Mouse (Mus musculus) layer of hippocampus, postnatal 25 days (tissue): ENCODE measurements at regions not wholly inside any gene's neighbourhood (a gene's known extent, or its start where the extent isn't known, plus 50 kb on each side); places are given as distances from the start of the nearest gene placed in this dataset.

Source experiments
- DNase-seq, 2 experiments: peaks; one replicate each; pipeline ENCODE4 v3.0.0; 2022; ENCODE audit warnings: mixed read lengths in 2 of 2, low spot score in 1 of 2; ENCODE audit errors: extremely low spot score in 1 of 2

DNA sequence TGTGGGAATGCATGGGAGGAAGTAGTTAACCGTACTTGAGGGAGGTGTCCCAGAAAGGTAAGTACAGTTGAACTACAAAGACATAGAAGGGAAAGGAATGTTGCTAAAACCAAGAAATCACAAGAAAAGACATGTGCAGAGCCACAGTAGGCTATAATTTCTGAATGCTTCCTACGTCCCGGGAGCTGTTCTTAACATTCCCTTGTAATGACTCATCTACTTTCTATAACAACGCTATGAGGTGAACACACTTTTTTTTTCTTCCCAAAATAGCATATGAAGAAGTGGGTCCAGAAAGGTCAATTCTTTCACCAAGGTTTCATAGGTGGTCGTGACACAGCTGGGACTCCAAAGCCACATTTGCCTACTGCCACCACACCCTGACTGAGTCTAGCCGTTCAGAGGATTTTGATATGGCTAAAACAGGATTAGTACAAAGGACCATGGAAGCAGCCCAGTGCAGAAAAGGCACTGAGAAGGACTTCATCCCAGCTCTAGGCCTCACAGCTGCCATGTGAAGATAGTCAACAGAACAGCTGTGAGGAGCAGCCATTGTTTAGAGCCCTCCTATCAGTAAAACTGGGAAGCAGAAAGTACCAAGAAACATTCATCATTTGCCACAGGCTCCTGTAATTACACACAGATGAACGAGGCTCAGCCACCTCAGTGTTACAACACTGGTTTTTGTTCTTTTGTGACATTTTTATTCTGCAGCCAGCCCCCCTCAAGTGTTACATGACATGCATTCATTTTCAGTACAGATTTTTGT lies 133.4 kb downstream of the Rnd3 start:
- no peak for DNase-seq

DNA sequence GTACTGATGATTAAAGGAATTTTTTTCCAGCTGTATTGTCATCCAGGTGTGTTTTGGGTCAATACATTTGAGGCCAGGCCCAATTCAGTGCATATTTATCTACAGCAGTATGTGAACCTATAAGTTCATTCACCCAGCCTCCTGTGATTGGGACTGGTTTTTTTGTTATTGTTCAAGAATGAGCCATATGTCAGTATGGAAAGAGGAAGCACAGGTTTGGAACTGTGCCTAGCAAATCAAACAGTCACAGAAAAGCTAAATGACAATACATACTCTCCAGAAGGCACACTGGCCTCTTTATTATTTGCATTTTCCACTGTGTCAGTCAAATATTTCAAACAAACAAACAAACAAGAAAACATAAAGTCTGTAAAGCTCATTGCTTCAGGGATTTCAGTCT lies 134.7 kb downstream of the Rnd3 start:
- no peak for DNase-seq

DNA sequence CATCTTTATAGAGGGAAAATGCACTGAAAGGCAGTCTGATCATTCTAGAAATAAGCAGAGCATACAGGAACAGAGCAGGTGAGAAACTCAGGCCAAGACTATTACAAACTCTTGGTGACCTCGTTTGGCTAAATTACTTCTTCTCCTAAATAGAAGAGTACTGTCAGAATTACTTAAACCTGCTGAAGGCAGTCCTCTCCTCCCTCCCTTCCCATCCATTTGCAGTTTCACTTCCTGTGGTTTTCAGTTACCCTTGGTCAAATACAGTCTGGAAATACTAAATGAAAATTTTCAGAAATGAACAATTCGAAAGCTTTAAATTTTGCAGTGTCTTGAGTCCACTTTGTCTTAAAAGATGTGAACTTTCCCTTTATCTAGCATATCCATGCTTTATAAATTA lies 135.8 kb downstream of the Rnd3 start:
- no peak for DNase-seq

DNA sequence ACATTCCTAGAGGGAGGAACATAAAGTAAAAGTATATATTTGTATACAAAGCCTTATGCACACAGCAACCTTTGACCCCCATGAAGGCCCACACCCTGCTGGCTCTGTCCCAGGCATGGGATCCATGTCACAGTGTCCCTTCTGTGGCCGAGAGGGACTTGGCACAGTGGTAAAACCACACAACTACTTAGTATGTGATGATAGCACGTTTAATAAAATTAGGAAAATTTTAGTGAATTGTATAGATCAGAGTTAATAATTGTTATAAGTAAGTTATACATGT lies 140.7 kb downstream of the Rnd3 start:
- DNase-seq, result no peak

DNA sequence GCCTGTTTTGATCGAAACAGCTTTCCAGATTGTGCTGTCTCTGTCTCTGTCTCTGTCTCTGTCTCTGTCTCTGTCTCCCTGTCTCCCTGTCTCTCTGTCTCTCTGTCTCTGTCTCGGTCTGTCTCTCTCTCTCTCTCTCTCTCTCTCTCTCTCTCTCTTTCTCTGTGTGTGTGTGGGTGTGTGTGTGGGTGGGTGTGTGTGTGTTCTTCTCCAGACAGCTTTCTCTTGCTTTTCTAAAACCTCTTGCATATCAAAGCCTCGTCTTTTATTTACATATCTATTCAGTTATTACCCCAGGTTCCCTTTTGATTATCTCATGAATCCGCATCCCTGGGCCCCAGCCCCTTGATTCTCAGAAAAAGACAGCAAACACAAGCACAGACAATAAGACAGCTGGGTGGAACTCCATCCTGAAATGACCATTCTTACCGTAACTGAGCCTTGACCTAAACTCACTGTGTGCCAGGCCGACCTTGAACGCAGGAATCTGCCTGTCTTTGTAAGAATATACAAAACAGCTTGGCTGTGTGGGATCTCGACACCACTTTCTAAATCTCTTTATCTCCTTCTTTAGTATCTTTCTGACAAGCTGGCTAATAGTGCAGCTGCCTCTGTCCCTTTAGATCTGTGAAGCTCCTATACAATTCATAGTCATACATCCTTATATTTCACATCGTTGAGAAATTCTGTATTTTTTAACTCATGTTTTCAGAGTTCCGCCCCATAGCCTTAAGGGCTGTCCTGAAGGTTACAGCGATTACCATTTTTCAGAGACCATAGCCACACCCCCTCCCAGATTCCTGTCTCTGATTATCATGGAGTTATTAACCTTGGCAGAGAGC lies 141.3 kb downstream of the Rnd3 start:
- DNase-seq, result no peak

DNA sequence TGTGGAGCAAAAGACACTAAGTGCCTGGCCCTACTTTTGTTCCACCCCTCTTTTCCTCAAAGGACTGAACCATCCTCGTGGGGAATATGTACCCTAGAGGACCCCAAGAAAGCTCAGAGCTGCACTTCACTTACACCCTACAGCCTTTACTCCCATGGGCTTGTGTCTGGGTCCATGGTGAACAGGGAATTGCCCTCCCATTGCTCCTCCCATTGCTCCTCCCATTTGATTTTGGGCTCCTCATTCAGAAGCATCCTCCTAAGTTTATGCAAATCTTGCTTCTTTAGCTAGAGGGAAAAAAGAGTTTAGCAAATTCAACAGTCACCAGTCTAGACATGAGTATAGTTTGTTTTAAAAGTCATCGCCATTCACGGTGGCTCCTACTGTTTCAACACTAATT lies 142.1 kb downstream of the Rnd3 start:
- no peak for DNase-seq

DNA sequence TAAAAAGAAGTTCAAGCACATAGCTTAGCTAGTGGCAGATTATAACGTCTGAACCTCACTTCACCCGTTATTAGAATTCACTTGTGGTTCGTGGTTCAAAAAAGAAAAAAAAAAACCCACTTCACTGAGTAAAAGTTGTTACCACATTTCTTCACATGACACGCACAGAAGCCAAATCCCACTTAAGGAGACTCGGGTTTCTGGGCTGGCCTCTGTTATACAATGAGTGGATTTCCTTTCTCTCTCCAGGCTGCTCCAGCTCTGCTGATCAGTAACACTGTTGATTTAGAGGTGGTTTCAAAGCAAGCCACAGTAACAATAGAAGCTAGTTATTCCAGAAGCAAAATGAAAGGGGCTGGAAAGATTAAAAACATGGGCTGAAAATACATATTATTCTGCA lies 147.4 kb downstream of the Rnd3 start:
- no peak for DNase-seq

DNA sequence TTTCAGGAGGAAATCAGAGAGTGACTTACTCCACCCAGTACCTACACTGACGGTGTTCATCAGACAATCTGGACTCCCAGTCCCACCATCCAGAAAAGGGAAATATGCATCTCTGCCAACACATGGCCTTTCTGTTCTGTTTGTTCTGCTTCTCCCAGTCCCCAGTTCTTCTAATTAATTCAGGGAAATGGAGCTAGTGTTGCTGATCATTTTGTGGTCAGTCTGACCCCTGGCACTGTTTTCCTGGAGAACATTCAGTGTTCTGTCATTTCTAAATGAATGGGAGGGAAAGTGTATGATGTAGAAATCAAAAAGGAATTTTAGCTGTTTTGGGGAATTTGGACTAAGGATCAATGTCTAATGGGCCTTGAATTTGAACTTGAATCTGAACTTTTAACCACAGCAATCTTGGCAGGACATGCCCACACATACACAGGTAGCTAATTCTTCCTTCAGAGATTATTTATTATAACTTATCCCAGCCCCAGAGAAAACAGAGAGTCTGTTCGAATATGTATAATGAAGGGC lies 165.0 kb downstream of the Rnd3 start:
- no peak for DNase-seq

DNA sequence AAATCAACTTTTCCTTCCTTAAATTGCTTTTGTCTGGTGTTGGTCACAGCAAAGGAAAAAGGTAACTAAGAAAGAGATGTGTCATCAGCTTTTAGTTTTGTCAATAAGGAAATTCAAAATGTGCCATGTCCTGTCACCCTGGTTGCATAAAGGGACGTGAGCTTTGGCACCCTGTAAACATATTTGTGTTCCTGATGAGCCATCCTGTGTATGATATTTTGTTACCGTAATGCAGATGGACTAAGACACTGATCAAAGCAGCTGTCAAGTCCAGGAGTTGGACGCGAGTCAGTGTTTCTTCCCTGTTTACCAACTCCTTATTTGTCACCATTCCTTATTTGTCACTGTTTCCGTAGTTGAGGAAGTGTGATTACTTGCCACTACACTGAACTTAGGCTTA lies 166.3 kb downstream of the Rnd3 start:
- no peak for DNase-seq

DNA sequence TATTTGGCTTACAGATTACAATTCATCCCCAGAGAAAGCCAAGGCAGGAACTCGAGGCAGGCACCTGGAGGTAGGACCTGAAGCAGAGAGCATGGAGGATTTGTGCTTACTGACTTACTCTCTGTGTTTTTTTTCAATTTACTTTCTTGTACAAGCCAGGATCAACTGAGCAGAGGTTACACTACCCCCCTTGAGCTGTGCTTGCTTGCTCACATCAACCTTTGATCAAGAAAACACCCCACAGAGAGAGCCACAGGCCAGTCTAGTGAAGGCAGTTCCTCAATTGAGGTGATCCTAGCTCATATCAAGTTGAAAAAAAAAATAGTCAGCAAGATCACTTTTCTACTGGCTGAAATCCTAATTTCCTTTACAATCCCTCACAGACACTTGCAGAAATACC lies 170.6 kb downstream of the Rnd3 start:
- no peak for DNase-seq

DNA sequence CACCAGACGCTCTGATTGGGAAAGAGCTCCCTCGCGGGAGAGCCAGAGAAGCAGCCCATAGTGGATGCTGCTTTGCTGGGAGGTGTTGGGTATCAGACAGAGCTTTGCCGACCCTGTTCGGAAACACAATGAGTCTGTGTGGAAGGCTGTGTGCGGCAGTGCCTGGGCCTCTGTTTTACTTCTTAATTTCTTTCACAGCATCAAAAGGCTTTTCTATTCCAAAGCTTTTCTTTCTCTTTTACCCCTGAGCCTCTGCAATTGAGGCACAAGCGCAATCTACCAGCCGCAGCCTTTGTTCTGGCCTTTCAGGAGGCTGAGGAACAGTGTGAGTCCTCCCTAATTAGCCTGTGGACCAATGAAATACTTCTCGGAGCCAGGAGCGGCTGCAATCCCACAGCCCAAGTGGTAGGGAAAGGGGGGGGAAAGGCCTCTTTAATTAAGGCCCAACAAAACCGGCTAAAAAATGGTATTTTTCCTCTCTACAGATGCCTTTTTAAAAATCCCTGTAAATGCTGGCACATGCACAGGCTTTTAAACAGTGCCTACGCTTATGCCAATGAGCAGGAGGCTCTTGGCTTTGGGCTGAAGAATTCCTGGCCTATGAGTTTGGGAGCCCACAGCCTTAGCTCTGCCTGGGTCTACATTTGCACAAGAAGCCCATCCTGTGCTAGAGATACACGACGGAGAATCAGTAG lies 177.6 kb downstream of the Rnd3 start:
- DNase-seq, result peak; percentile 36 to 44

DNA sequence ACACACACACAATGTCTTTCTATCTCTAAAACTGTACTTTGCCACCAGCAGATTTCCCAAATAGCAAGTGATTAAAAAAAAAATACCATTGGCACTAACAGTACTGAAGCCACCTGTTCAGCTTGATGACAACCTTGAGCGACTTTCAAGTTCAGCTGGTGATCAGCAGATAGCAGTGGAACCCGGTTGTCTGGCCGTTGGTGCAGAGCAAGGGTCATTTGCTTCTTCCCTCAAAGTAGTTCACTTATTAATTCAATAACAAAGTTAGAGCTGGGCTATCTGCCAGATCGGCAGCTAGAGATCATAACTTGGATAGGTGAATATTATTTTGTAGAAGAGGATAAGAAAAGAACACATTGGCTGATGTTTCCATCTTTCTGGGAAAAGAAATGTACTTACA lies 180.5 kb downstream of the Rnd3 start:
- DNase-seq, result no peak

DNA sequence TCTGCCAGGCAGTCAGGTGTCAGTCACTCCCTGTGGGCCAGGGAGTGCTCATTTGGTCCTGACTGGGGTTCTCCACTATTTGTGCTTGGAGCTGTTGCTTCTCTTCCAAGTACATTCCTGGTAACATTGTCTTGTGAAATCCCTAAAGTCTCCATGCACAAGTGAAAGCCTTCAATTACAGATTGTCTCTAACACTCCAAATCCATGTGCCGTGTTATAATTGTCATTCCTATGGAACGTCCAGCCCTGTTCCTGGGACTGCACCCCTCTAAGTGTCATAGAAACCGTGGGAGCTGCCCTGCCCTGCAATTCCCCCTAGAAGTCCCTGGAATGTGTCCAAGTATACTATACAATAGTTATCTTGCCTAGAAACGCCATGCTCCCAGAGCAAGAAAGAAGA lies 181.1 kb downstream of the Rnd3 start:
- DNase-seq, result no peak

DNA sequence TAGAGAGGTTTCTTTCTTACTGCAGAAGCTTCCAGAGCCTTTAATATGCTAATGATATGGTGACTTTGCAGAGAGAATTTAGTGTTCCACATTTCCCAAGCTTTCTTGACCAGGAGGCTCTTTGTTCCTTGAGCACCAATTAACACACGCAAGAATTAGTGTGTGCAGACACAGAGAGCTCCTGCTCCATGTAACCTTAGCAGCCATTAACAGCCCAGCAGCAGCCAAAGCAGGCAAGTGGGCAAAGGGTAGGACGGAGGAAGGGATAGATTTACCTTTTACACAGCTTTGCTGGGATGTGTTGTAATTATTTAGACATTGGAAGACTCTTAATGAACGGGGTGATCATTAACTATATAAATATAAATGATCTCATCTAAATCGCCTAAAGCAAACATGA lies 181.8 kb downstream of the Rnd3 start:
- DNase-seq, result no peak

DNA sequence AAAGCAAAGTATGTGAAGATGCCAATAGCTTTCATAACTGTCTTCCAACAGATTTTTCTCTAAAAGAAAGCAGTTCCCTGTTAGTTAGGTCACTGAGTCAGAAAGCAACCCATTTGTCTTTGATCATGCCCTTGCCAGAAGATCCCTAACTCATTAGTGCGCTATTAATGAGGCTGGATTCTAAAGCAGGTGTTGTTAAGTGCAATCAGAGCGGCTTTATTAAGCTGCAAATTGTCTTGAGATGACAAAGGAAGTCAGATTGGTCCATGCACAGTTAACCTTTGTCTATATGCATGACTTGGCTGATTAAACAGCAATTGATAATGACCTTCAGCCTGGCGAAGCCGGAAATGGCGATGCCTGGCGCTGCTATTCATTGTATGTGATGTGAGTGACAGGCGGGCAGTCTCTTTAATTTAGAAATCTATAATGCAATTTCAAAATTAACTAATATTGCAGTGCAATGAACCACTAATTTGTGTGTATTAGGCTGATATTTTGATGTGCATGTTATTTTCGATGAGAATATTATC lies 183.4 kb downstream of the Rnd3 start:
- DNase-seq, result no peak

DNA sequence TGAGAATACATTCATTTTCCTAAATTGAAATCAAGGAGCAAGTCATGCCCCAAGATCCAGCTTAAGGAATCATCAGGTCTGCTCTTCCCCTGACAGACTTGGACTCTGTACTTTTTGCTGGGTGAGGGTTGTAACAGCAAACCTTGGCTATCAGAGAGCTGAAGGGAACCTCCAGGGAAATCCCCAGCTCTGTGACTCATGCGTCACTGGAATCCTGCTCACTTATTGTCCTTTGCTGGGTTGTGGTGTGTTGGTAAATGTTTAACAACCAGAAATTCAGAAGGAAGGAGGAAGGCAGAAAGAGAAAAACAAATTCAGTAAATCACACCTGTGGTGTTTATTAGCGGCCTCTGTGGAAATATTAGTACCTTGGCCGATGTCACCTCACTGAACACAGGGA lies 184.8 kb downstream of the Rnd3 start:
- no peak for DNase-seq

DNA sequence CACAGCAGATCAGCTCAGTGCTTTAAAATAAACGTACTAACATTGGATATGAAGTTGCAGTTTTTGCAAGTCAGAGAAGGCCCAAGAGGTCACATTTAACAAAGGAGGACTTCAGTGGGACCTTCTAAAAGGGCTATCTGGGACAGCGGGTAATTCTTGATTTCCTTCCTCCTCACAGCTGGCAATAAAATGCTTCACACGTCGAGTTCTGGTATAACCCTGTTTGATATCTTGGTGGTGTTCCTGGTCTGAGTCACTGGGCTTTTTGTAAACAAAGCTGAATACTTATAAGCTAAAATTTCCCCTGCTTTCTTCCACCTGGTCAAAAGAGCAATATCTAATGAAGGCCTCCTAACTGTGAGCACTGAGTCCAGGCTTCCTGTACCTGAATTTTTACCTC lies 187.9 kb downstream of the Rnd3 start:
- no peak for DNase-seq

DNA sequence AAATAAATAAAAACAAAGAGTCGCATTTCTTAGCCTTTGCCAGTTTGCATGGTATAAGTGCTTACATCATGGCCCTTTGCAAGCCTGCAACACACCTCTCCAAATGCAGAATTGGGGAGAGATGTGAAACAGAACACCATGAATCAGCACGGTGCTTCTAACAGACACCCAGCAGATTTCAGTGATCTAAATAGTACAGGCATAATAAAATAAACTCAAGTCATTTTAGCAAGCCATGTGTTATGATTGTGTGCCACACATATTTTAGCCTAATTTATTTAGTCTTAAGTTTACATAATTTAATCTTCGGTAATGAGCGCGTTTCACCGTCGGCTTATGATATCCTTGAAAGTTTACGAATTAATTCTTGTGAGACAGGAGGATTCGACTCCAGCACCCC lies 189.6 kb downstream of the Rnd3 start:
- no peak for DNase-seq

DNA sequence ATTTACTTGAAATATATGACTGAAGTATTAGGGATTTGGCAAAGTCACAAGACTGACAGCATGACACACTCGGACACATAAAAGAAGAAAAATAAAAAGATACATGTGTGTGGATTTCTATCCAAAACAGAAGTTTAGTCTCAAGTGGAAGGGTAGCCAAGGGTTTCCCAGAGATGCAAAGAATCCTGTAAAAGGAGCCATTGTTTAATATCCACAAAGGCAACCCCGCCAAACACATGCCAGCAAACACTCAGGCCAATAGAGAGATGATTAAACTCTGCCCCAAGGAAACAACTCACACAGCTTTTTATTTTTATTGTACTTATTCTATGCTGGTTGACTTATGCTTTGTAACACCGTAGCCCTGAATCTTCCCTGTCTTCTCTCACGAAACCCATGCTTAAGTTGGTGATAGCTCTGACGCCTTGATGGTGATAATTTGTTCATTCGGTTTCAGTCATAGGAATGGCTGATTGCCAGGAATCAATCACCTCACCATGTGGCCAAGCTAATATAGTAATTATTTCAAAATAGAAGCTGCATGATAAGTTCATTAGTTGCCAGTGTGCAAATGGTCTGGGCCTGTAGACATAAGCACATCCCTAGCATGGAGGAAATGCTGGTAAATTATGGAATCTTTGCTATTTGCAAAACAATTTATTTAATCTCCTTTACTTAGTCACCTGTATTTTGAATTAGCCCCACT lies 194.4 kb downstream of the Rnd3 start:
- DNase-seq, result no peak

DNA sequence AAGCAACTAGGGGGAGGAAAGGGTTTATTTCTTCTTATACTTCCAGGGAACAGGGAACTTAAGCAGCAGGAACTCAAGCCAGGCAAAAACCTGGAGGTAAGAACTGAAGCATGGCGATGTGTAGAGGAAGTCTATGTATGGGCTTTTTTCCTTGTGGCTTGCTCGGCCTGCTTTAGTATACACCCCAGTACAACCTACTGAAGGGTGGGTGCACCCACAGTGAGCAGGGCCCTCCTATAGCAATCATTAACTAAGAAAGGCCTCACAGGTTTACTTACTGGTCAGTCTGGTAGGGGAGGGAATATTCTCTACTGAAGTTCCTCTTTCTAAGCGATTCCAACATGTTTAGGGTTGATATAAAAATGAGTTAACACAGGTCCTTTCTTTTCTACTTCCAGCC lies 197.9 kb downstream of the Rnd3 start:
- no peak for DNase-seq

DNA sequence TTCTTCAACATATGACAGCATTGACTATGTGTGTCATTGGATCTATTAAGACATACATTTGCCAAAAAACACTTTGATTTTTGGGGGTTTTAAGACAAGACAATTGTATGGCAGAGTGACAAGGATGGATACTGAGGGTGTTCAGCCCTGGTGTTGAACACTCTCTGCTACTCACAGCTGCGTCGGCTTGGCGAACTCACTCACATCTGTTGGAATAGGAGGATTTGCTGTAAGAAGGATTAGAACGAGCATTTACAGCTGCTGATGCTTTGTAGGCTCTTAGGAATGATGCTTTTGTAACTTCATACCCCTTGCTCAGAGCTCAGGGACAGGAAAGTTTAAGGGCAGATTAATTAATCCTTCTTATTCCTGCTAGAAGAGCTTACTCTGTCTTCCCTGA lies 199.2 kb downstream of the Rnd3 start:
- DNase-seq, result no peak
